Mouse (Mus musculus): ENCODE measurements around the gene Slc1a3.

- TF ChIP-seq CTCF (IDR thresholded peaks at IDR 0.05; ENCODE audit: borderline replicate concordance, control insufficient read depth, extremely low read depth, insufficient read depth, low read length, poor library complexity) (no peak), POLR2A (IDR thresholded peaks at IDR 0.05; ENCODE audit: control insufficient read depth, extremely low read depth, insufficient read depth, low read length, poor library complexity) (no peak)
Observed at GRCm38 (mm10) chr15:8676959-8677358, 33.6 kb downstream of the Slc1a3 start.
